Comparison of ENCODE assay signal across 12 mouse cellular contexts in the genomic region with DNA sequence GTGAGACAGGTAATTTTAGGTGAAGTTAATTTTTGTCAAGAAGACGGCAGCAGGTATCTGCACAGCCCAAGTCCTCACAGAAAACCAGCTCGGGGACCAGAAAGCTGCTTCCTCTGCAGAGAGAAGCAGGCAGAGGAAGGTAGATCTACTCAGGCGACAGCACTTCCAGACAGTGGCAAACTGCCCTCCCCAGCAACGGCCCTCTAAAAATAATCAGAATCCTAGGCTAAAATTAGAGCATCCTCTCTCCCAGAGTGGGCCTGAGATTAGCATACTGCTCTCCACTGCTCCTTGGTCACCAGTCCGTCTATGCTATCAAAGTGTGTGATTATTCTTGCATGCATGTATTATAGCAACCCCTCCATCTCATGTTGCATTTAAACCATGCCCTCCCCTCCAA. TPM values are rescaled to one million over a fixed set of nuclear protein-coding genes. Genes with fewer than 3 reads are reported as not detected.
DNase-seq lines count a peak whose midpoint lies in the region; ATAC-seq lines count a peak whose summit lies in the region.
"Had no signal": no experiment of that assay in that cellular context is flagged by ENCODE, and none has a peak within 500 bp of the region (broad histone marks: within the 10 kb centered on the region; RNA-seq: fewer than 3 reads in every experiment).

No protein-coding gene starts in this region.

- H3K27ac ChIP-seq in heart, embryonic 15.5 days, result peak overlapping the region; percentile 86
- no peak overlapping the region for H3K27ac ChIP-seq in hindbrain, embryonic 11.5 days (ENCODE audit: low read depth, low read length)
- H3K27ac ChIP-seq: hindbrain, postnatal 0 days; kidney, postnatal 0 days; liver, embryonic 14.5 days had no signal

- peak overlapping the region; percentile 9; the same call in 1 of the 2 replicates for H3K4me3 ChIP-seq in heart, embryonic 15.5 days
- no peak overlapping the region for H3K4me3 ChIP-seq in hindbrain, embryonic 11.5 days (ENCODE audit: low read depth, low read length)

- H3K9ac ChIP-seq in heart, embryonic 15.5 days, result no peak overlapping the region
- no peak overlapping the region for H3K9ac ChIP-seq in hindbrain, embryonic 11.5 days (ENCODE audit: low read depth, low read length)
- H3K9ac ChIP-seq: liver, embryonic 14.5 days had no signal

- 21% methylated on average over 5 of the region's 5 CpGs for WGBS in heart, embryonic 15.5 days
- WGBS in hindbrain, embryonic 11.5 days, result 77% methylated on average over 5 of the region's 5 CpGs

- H3K9me3 ChIP-seq in heart, embryonic 15.5 days (replicated peaks), result no peaks in the 10 kb centered on the region
- no peaks in the 10 kb centered on the region for H3K9me3 ChIP-seq in hindbrain, embryonic 11.5 days (ENCODE audit: control insufficient read depth, low read length)

- peaks cover 68% of the 10 kb centered on the region for H3K4me1 ChIP-seq in heart, embryonic 15.5 days (replicated peaks)
- no peaks in the 10 kb centered on the region for H3K4me1 ChIP-seq in hindbrain, embryonic 11.5 days (replicated peaks; ENCODE audit: control insufficient read depth, insufficient read depth, low read length)

- no peaks in the 10 kb centered on the region for H3K36me3 ChIP-seq in heart, embryonic 15.5 days
- no peaks in the 10 kb centered on the region for H3K36me3 ChIP-seq in hindbrain, embryonic 11.5 days (ENCODE audit: control insufficient read depth, insufficient read depth, low read length)

- H3K27me3 ChIP-seq in heart, embryonic 15.5 days, result no peaks in the 10 kb centered on the region
- no peaks in the 10 kb centered on the region for H3K27me3 ChIP-seq in hindbrain, embryonic 11.5 days (ENCODE audit: control insufficient read depth, insufficient read depth, low read length)

- peak overlapping the region; percentile 51 for H3K4me2 ChIP-seq in heart, embryonic 15.5 days
- H3K4me2 ChIP-seq in hindbrain, embryonic 11.5 days (replicated peaks; ENCODE audit: low read depth, low read length), result no peak overlapping the region

- DNase-seq in frontal cortex, postnatal 36 days (ENCODE audit: low spot score in 2 of 2), result peak; percentile 36 to 58
- DNase-seq in frontal cortex, postnatal 25 days (ENCODE audit: low spot score in 2 of 2), result no peak
- peak; percentile 46 for DNase-seq in right cerebral cortex, adult 18-20 months
- no peak for DNase-seq in right cerebral cortex, postnatal 4 days
- no peak for DNase-seq in hindbrain, embryonic 11.5 days (ENCODE audit: low spot score)
- DNase-seq in spleen, postnatal 36 days (ENCODE audit: low spot score in 2 of 2), result no peak
- no peak for DNase-seq in layer of hippocampus, adult 9-10 months (ENCODE audit: low spot score)
- DNase-seq: thymus, postnatal 14 days had no signal

- peak; percentile 77 for ATAC-seq in heart, embryonic 15.5 days (replicated peaks; ENCODE audit: insufficient number of reproducible peaks, insufficient read depth, low FRiP score, low read depth)
- ATAC-seq in hindbrain, embryonic 11.5 days (ENCODE audit: low FRiP score), result no peak
- ATAC-seq: hindbrain, postnatal 0 days had no signal

RNA-seq across cellular contexts. Expression of gene Lamc1, which starts 52.2 kb away (rescaled TPM):
- 74.3 and 85.4 TPM in 2 replicates for polyA plus RNA-seq in heart, embryonic 15.5 days (2015; fragmentation: Nextera tagmentation; extraction: Ambion mirVana)
- polyA plus RNA-seq in hindbrain, embryonic 11.5 days (2014; fragmentation: Nextera tagmentation; extraction: Ambion mirVana), result 25.3 and 28.4 TPM in 2 replicates

Comparison
In these comparisons a context has a peak if more than half of its experiments do, and no peak if none do; other contexts are left out.
1. DNase-seq: peak in frontal cortex, postnatal 36 days (2 of 2) and right cerebral cortex, adult 18-20 months (single experiment); none in frontal cortex, postnatal 25 days (0 of 2), right cerebral cortex, postnatal 4 days (single experiment), hindbrain, embryonic 11.5 days (single experiment), spleen, postnatal 36 days (0 of 2) and layer of hippocampus, adult 9-10 months (single experiment).